Mouse (Mus musculus) heart, embryonic 13.5 days (tissue): ENCODE measurements around the gene Rbm34. TPM values are rescaled to one million over a fixed set of nuclear protein-coding genes. Genes with fewer than 3 reads are reported as not detected.

ENCODE experiments used
- ATAC-seq: fragments of 200-750 bp; cut with Nextera tagmentation; 2 replicates; pipeline ENCODE4 v1.8.0; 2017; ENCODE audit warnings: moderate TSS enrichment; ENCODE audit not compliant: insufficient number of reproducible peaks, low FRiP score, low TSS enrichment; ENCODE audit errors: extremely low read depth
- H3K27ac ChIP-seq: fragments of 300-500 bp; sonication (generic); replicated peaks from 2 replicates; pipeline ENCODE4 v1.5.1; 2015; ENCODE audit warnings: moderate library complexity, mild to moderate bottlenecking, inconsistent platforms
- H3K27me3 ChIP-seq: fragments of 300-500 bp; sonication (generic); replicated peaks from 2 replicates; pipeline ENCODE4 v1.6.1; 2015; ENCODE audit warnings: mild to moderate bottlenecking, inconsistent platforms
- H3K36me3 ChIP-seq: fragments of 300-500 bp; sonication (generic); 2 replicates; pipeline ENCODE4 v1.6.1; 2015; ENCODE audit warnings: mild to moderate bottlenecking, inconsistent platforms
- H3K4me1 ChIP-seq: fragments of 300-500 bp; sonication (generic); 2 replicates; pipeline ENCODE4 v1.6.1; 2015; ENCODE audit warnings: inconsistent platforms
- H3K4me2 ChIP-seq: fragments of 300-500 bp; sonication (generic); 2 replicates; pipeline ENCODE4 v1.6.1; 2015; ENCODE audit warnings: inconsistent platforms, mild to moderate bottlenecking, moderate library complexity
- H3K4me3 ChIP-seq: fragments of 300-500 bp; sonication (generic); 2 replicates; pipeline ENCODE4 v1.5.1; 2015; ENCODE audit warnings: moderate library complexity, mild to moderate bottlenecking, inconsistent platforms
- H3K9ac ChIP-seq: fragments of 300-500 bp; sonication (generic); 2 replicates; pipeline ENCODE4 v1.6.1; 2015; ENCODE audit warnings: inconsistent platforms, mild to moderate bottlenecking, moderate library complexity
- H3K9me3 ChIP-seq: fragments of 300-500 bp; sonication (generic); 2 replicates; pipeline ENCODE4 v1.6.1; 2016; ENCODE audit warnings: inconsistent platforms
- WGBS: fragments of 180-500 bp; shearing (Covaris S2); methylation state at CpG from one replicate; pipeline ENCODE4 v1.1.7; 2015; ENCODE audit warnings: mixed read lengths; 5-methylcytosine and 5-hydroxymethylcytosine counted together
- polyA plus RNA-seq: library from polyadenylated mRNA; unstranded; fragments of >200 nt; fragmentation: Nextera tagmentation; extraction: Ambion mirVana; gene quantifications from 2 replicates; pipeline ENCODE4 v1.2.1, GENCODE M21; 2015

Rbm34 gene
- polyA plus RNA-seq, 1 experiment from 2014 or later = 12.1 TPM

DNA sequence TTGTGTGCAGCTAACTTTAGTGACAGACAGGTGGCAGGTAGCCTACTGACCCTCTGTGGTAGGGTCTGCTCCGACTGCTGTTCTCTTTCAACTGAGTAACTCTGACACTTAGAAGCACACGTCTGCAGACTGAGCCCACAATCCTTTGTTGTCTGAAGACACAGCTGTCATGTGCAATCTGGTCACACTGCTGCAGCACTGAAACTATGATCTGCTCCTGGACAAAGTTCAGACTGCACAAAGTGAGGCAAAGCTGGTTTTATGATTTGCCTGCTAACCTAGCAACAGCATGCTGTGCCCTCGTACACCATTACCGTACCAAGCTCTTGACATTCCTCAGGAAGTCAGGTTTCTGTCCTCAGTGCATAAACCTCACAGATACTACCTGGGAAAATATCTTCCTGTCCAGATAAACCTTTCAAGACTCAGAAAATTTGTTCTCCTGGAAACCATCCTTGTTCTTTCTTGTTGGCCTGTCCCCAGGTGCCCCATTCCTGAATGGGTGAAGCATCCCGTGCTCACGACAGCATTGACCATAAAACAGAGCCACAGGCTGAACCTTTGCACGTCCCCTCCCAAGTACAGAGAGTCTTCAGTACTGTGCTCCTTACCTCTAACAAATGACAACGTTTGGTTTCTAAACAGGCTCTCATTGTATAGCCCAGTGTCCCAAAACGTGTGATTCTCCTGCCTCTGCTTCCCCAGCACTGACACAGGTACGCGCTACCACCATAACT lies 18.8 kb downstream of the Rbm34 start:
- no peak for ATAC-seq
- Histone ChIP-seq H3K27ac (no peak overlapping the region), H3K27me3 (no peaks in the 10 kb centered on the region), H3K4me1 (no peaks in the 10 kb centered on the region), H3K9me3 (no peaks in the 10 kb centered on the region), H3K9ac (no peak overlapping the region), H3K36me3 (peaks cover 89% of the 10 kb centered on the region), H3K4me3 (no peak overlapping the region), H3K4me2 (no peak overlapping the region)
- WGBS = 84% methylated on average over 11 of the region's 11 CpGs

DNA sequence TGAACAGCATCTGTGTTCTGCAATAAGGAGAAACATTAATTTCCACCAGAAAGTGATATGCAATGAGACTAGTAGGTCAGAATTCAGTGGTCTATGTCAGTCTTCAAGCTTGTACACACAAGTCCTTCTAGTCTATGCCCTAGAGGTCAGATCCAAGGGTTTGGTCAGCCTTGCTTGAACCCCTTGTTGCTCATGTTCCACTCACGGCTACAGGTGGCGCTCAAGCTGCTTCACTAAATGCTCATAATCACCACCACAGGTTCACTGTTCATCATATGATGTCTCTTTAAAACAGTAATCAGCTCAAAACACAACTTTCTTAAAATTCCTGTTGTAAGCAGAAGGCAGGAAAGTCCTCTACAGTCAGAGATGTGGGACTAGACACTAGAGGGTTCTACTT lies 21.3 kb downstream of the Rbm34 start:
- no peak for ATAC-seq
- Histone ChIP-seq H3K27ac (no peak overlapping the region), H3K4me3 (no peak overlapping the region), H3K9me3 (no peaks in the 10 kb centered on the region), H3K27me3 (no peaks in the 10 kb centered on the region), H3K4me1 (peaks cover 10% of the 10 kb centered on the region), H3K4me2 (no peak overlapping the region), H3K36me3 (peaks cover 65% of the 10 kb centered on the region), H3K9ac (no peak overlapping the region)
- WGBS = 75% methylated on average over 2 of the region's 2 CpGs

DNA sequence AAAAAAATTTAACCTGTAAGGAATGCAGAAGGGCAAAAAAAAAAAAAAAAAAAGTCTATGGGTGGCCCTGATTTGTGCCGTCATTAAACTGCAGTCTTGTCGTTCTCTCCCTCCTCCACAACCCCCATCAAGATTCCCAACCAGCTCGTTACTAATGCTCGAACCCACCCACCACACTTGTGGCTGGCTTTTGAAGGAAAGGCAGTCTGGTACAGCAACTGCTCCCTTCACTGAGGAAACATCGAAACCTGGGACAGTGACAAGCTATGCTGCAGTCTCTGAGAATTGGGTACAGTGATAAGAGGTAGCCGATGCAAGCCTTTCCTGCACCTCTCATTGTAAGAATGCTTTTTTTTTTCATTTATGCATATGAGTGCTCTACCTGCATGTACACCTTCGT lies 24.4 kb downstream of the Rbm34 start:
- H3K9me3 ChIP-seq = no peaks in the 10 kb centered on the region
- ATAC-seq = no peak
- peak overlapping the region; percentile 93; the same call in 1 of the 2 replicates for H3K27ac ChIP-seq
- H3K36me3 ChIP-seq = peaks cover 41% of the 10 kb centered on the region
- WGBS = 77% methylated on average over 7 of the region's 7 CpGs
- no peak overlapping the region; the same call in 1 of the 2 replicates for H3K4me3 ChIP-seq
- peak overlapping the region; percentile 85 for H3K4me2 ChIP-seq
- peak overlapping the region; percentile 99; the same call in 1 of the 2 replicates for H3K9ac ChIP-seq
- H3K4me1 ChIP-seq = peaks cover 36% of the 10 kb centered on the region
- H3K27me3 ChIP-seq = no peaks in the 10 kb centered on the region

DNA sequence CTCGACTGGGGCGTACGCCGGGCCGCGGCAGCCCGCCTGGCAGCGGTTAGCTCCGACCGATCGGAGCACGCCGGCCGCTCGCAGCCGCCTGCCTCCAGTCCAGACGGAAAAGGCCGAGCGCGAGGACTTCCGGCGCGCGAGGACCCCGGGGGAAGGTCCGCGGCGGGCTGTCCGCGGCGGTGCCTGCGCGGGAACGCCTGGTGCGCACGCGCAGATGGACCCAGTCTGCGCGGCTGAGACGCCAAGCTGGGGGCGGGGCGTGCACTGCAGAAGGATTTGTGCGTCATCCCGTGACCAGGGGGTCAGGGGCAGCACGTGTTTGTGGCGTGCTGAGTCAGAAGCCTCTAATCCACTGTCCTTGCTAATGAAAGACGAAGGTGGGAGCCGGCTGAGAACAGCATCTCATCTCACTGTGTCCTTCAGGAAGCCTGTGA lies 25.1 kb downstream of the Rbm34 start, which contains the start of gene Tomm20:
TSS of gene Tomm20 (minus strand) at position 115 of the 434 bp plus-strand sequence.
- H3K27me3 ChIP-seq = no peaks in the 10 kb centered on the region
- peak; percentile 91 for ATAC-seq
- H3K27ac ChIP-seq = peak within 1 kb of the TSS; percentile 93
- H3K9me3 ChIP-seq = no peaks in the 10 kb centered on the region
- peak within 1 kb of the TSS; percentile 91 for H3K4me3 ChIP-seq
- H3K4me1 ChIP-seq = peaks cover 41% of the 10 kb centered on the region
- peak within 1 kb of the TSS; percentile 99 for H3K9ac ChIP-seq
- 0% methylated on average over 48 of the region's 48 CpGs for WGBS
- peak within 1 kb of the TSS; percentile 85 for H3K4me2 ChIP-seq
- H3K36me3 ChIP-seq = peaks cover 34% of the 10 kb centered on the region

DNA sequence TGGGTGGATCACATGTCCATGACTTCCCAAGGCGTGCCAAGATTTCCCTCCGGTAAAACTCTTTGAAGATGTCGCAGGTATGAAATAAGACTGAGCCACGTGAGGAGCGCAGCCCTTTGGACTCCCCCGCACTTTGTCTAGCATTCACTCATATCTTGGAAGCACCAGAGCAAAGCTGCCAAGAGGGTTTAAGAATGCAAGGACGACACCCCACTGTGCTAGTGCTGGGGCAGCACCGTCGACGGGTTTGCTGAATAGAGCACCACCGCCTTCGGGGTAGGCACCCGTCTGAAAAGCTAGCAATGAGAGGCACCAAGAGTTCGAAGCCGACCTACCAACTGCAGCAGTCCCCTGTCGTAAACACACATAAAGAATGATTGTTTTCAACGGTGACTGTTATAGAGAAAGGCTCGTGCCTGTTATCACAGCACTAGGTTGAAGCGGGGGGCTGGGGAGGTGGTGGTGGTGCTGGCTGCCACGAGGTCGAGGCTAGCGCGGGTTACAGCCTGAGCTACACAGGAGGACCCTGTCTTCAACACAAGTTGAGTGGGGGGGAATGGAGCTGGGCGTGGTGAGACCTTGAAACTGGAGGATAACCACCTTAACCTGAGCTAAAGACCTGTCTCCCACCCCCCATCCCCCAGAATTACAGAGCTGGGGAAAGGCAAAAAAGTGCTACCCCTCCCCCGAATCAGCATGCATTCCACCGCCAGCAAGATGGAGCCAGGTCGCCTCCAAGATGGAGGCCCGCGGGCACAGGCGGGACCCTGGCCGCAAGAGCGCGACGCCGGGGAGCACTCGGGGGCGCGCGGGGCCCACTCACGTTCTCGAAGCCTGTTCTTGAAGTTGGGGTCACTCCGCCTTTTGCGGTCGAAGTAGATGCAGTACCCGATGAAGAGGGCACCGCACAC lies 25.8 kb downstream of the Rbm34 start:
- ATAC-seq = peak; percentile 46
- under 1% methylated on average over 46 of the region's 46 CpGs for WGBS
- peak overlapping the region; percentile 93 for H3K27ac ChIP-seq

DNA sequence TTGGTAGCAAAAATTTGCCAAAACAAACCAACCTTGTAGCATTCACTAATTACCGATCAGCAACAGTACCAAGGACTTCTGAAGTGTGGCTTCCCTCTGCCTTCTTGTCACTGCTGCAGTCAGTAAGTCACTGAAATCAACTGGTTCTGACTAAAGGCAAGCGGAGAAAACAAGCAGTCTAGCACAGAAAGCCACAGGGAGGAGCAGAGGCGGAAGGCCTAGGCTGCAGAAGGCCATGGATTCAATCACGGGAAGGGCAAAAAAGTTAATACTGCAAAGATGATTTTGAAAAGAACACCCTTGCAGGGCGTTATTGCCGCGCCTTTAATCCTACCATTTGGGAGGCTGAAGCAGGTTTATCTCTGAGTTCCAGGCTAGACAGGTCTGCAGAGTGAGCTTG lies 27.3 kb downstream of the Rbm34 start:
- no peaks in the 10 kb centered on the region for H3K27me3 ChIP-seq
- H3K4me2 ChIP-seq = peak overlapping the region; percentile 85
- WGBS = 79% methylated on average over 7 of the region's 7 CpGs
- peaks cover 42% of the 10 kb centered on the region for H3K4me1 ChIP-seq
- peaks cover 30% of the 10 kb centered on the region for H3K36me3 ChIP-seq
- H3K9me3 ChIP-seq = no peaks in the 10 kb centered on the region
- peak overlapping the region; percentile 91 for H3K4me3 ChIP-seq
- H3K27ac ChIP-seq = no peak overlapping the region
- H3K9ac ChIP-seq = 0 out of 2 replicates have a peak overlapping the region, but pooled peaks have one; percentile 2
- no peak for ATAC-seq

More for the DNA sequence above, 25.8 kb downstream of the Rbm34 start:
- Histone ChIP-seq H3K4me2 (peak overlapping the region; percentile 85), H3K4me1 (peaks cover 42% of the 10 kb centered on the region), H3K9me3 (no peaks in the 10 kb centered on the region), H3K27me3 (no peaks in the 10 kb centered on the region), H3K9ac (peak overlapping the region; percentile 99), H3K36me3 (peaks cover 30% of the 10 kb centered on the region), H3K4me3 (peak overlapping the region; percentile 91)

DNA sequence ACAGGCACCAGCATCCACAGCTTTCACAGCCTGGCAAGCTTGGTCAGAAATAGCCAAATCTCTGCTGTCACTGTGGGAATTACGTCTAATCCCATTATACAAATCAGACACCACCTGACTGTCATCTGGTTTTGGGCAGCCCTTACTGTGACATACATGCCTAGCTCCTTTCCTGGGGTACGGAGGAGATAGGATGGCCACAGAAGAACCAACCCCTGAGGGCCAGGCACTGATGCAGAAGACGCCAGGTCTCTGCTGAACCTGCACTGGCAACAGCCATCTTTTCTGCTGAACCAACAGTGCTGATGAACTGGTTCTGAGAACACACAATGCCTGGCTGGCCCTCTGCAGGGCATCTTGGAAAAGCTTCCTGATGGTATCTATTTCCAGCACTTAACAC lies 33.5 kb downstream of the Rbm34 start:
- no peak overlapping the region for H3K4me2 ChIP-seq
- ATAC-seq = no peak
- 89% methylated on average over 3 of the region's 3 CpGs for WGBS
- H3K9me3 ChIP-seq = no peaks in the 10 kb centered on the region
- H3K36me3 ChIP-seq = peaks cover 73% of the 10 kb centered on the region
- peaks cover 15% of the 10 kb centered on the region for H3K4me1 ChIP-seq
- H3K4me3 ChIP-seq = no peak overlapping the region
- no peaks in the 10 kb centered on the region for H3K27me3 ChIP-seq
- no peak overlapping the region for H3K27ac ChIP-seq
- no peak overlapping the region for H3K9ac ChIP-seq

DNA sequence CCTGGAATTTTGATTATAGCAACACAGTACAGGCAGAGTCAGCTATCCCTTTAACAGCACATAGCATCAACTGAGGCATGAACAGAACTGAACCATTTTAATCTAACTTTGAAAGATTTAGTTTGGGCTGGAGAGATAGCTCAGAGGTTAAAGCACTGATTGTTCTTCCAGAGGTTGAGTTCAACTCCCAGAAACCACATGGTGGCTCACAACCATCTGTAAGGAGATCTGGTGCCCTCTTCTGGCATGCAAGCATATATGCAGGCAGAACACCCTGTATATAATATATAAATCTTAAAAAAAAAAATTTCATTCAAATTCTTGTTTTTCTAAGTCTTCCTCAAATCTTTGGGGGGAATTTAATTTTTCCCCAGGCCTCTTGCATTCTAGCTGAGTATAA lies 34.9 kb downstream of the Rbm34 start:
- ATAC-seq = no peak
- 0 out of 2 replicates have a peak, but pooled peaks cover 5% of the 10 kb centered on the region for H3K4me1 ChIP-seq
- H3K9me3 ChIP-seq = no peaks in the 10 kb centered on the region
- peaks cover 86% of the 10 kb centered on the region for H3K36me3 ChIP-seq
- no peak overlapping the region for H3K27ac ChIP-seq
- H3K27me3 ChIP-seq = no peaks in the 10 kb centered on the region
- H3K4me3 ChIP-seq = no peak overlapping the region
- H3K9ac ChIP-seq = no peak overlapping the region
- H3K4me2 ChIP-seq = no peak overlapping the region

DNA sequence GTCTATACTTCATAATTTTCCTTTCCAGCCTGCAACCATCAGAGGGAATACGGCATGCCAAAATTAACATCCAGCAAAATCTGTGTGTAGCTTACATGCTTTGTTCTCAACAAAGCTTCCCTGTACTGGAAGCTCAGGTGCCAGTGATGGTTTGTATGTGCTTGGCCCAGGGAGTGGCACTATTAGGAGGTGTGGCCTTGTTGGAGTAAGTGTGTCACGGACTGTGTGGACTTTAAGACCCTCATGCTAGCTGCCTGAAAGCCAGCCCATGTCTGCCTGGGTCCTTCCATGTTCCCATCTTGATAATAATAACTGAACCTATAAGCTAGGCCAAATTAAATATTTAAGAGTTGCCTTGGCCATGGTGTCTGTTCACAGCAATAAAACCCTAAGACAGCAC lies 35.5 kb downstream of the Rbm34 start:
- WGBS = 96% methylated on average over 2 of the region's 2 CpGs
- no peak overlapping the region for H3K9ac ChIP-seq

DNA sequence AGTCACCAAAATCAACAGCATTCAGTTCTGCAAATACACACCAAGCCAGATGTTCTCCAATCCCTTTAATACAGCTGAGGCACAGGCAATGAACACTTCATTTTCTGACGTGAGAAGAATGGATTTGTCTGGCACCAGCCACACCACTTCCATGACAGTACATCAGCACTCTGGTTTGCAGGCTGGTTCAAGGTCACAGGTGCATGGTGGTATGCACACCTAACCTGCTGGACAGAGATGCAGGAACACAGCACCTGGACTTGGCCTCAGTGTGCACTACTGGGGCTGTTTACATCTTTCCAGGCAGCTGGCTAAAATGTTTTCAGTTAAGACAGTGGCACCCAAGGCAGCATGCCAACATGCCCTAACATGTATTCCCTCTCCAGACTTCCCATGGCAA lies 38.2 kb downstream of the Rbm34 start:
- H3K27ac ChIP-seq = no peak overlapping the region
- ATAC-seq = no peak
- peaks cover 18% of the 10 kb centered on the region for H3K4me1 ChIP-seq
- peaks cover 90% of the 10 kb centered on the region for H3K36me3 ChIP-seq
- H3K27me3 ChIP-seq = no peaks in the 10 kb centered on the region
- no peak overlapping the region for H3K4me3 ChIP-seq
- H3K9ac ChIP-seq = no peak overlapping the region
- 72% methylated on average over 1 of the region's 1 CpGs for WGBS
- H3K9me3 ChIP-seq = no peaks in the 10 kb centered on the region
- no peak overlapping the region for H3K4me2 ChIP-seq

More for the DNA sequence above, 35.5 kb downstream of the Rbm34 start:
- Histone ChIP-seq H3K4me2 (no peak overlapping the region), H3K9me3 (no peaks in the 10 kb centered on the region), H3K4me1 (0 out of 2 replicates have a peak, but pooled peaks cover 2% of the 10 kb centered on the region), H3K4me3 (no peak overlapping the region), H3K27me3 (no peaks in the 10 kb centered on the region), H3K36me3 (peaks cover 92% of the 10 kb centered on the region), H3K27ac (no peak overlapping the region)
- no peak for ATAC-seq

DNA sequence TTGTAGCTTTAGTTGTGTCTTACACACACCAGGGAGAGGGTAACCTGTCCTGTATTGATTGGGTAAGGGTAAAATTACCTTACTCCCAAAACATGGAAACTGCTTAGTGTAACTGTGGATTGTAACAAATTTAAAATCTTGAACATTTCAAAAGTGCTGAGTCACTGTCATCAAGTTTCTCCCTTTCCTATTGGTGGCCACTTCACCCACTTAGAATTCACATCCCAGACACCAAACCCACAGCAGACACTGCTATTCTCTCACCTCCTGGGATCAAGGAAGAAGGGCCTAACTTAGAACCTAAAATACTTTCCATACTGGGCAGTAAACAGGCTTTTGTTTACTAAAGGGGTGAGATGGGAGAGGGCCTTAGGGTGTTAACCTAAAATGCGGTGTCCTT lies 38.6 kb downstream of the Rbm34 start:
- no peak overlapping the region for H3K9ac ChIP-seq
- no peaks in the 10 kb centered on the region for H3K9me3 ChIP-seq
- WGBS = 92% methylated on average over 1 of the region's 1 CpGs
- ATAC-seq = no peak
- H3K4me2 ChIP-seq = no peak overlapping the region
- peaks cover 90% of the 10 kb centered on the region for H3K36me3 ChIP-seq
- peaks cover 18% of the 10 kb centered on the region for H3K4me1 ChIP-seq
- H3K27me3 ChIP-seq = no peaks in the 10 kb centered on the region
- no peak overlapping the region for H3K4me3 ChIP-seq
- H3K27ac ChIP-seq = no peak overlapping the region
